Mouse (Mus musculus) myocyte (in vitro differentiated cells): ENCODE results near the gene Il22ra1. TPM values are rescaled to one million over a fixed set of nuclear protein-coding genes. Genes with fewer than 3 reads are reported as not detected.

Experiments used
- H3K27me3 ChIP-seq: one replicate; pipeline ENCODE4 v1.6.1; 2011; ENCODE audit not compliant: control insufficient read depth, insufficient read depth, insufficient read length
- H3K36me3 ChIP-seq: one replicate; pipeline ENCODE4 v1.6.1; 2011; ENCODE audit not compliant: control insufficient read depth, insufficient read depth
- H3K4me2 ChIP-seq: one replicate; pipeline ENCODE4 v1.6.1; 2011; ENCODE audit warnings: low read depth, control low read depth
- H3K4me3 ChIP-seq: one replicate; pipeline ENCODE4 v1.5.1; 2011; ENCODE audit warnings: mild to moderate bottlenecking, control low read depth, moderate library complexity
- H3K79me2 ChIP-seq: one replicate; pipeline ENCODE4 v1.6.1; 2011; ENCODE audit not compliant: control insufficient read depth, insufficient read depth
- H3ac ChIP-seq: one replicate; pipeline ENCODE4 v1.6.1; 2011; ENCODE audit not compliant: control insufficient read depth, insufficient read length
- CEBPB ChIP-seq: IDR thresholded peaks from 2 replicates; pipeline ENCODE4 v1.6.1; 2011; ENCODE audit warnings: mild to moderate bottlenecking, moderate library complexity; ENCODE audit not compliant: poor library complexity, insufficient read depth, severe bottlenecking
- E2F4 ChIP-seq: IDR thresholded peaks from one replicate; pipeline ENCODE4 v1.6.1; 2011; ENCODE audit warnings: mild to moderate bottlenecking, control low read depth, moderate library complexity; ENCODE audit not compliant: insufficient read depth
- MAX ChIP-seq: IDR thresholded peaks from one replicate; pipeline ENCODE4 v1.6.1; 2011; ENCODE audit warnings: low read depth, mild to moderate bottlenecking, control low read depth
- MYOD1 ChIP-seq, 3 experiments: IDR thresholded peaks; one replicate each; pipeline ENCODE4 v1.6.1; 2011; ENCODE audit warnings: control low read depth in 2 of 3, low read depth in 2 of 3, mild to moderate bottlenecking in 2 of 3, moderate library complexity in 1 of 3; ENCODE audit not compliant: insufficient read length in 2 of 3, control insufficient read depth in 1 of 3
- MYOG ChIP-seq, 3 experiments: IDR thresholded peaks; one replicate each; pipeline ENCODE4 v1.6.1; 2011; ENCODE audit warnings: control low read depth in 2 of 3, low read depth in 2 of 3, mild to moderate bottlenecking in 2 of 3; ENCODE audit not compliant: insufficient read length in 2 of 3, control insufficient read depth in 1 of 3, insufficient read depth in 1 of 3
- POLR2A ChIP-seq: IDR thresholded peaks from one replicate; pipeline ENCODE4 v1.6.1; 2011; ENCODE audit warnings: low read depth, mild to moderate bottlenecking, control low read depth, moderate library complexity; ENCODE audit not compliant: insufficient read length
- POLR2AphosphoS2 ChIP-seq: IDR thresholded peaks from one replicate; pipeline ENCODE4 v1.6.1; 2011; ENCODE audit warnings: low read depth, control low read depth; ENCODE audit not compliant: insufficient read length
- REST ChIP-seq: IDR thresholded peaks from one replicate; pipeline ENCODE4 v1.6.1; 2011; ENCODE audit warnings: mild to moderate bottlenecking, control low read depth, moderate library complexity; ENCODE audit not compliant: insufficient read depth, insufficient read length
- SRF ChIP-seq: IDR thresholded peaks from one replicate; pipeline ENCODE4 v1.6.1; 2011; ENCODE audit warnings: low read depth; ENCODE audit not compliant: control insufficient read depth, insufficient read length
- TCF12 ChIP-seq: IDR thresholded peaks from one replicate; pipeline ENCODE4 v1.6.1; 2011; ENCODE audit warnings: mild to moderate bottlenecking, control low read depth; ENCODE audit not compliant: poor library complexity, insufficient read depth, severe bottlenecking
- TCF3 ChIP-seq: IDR thresholded peaks from one replicate; pipeline ENCODE4 v1.6.1; 2011; ENCODE audit warnings: low read depth, control low read depth; ENCODE audit not compliant: insufficient read length
- USF1 ChIP-seq: IDR thresholded peaks from one replicate; pipeline ENCODE4 v1.6.1; 2011; ENCODE audit warnings: low read depth, mild to moderate bottlenecking, control low read depth, moderate library complexity
- polyA plus RNA-seq: library from polyadenylated mRNA; unstranded; fragments of >200 nt; fragmentation: generic; extraction: Trizol; gene quantifications from one replicate; pipeline ENCODE4 v1.2.1, GENCODE M21; 2012; ENCODE audit warnings: missing spikeins

Gene Il22ra1
- polyA plus RNA-seq, 1 experiment, result 0.04 TPM

GRCm38 (mm10) chr4:135752106-135752778 lies 24.3 kb downstream of the Il22ra1 start:
- H3K27me3 ChIP-seq, result no peaks in the 10 kb centered on the region
- TF ChIP-seq CEBPB (no peak), MAX (no peak), POLR2AphosphoS2 (no peak), TCF3 (no peak), MYOG (IDR thresholded peaks at IDR 0.05; ENCODE audit: control insufficient read depth in 1 of 3, insufficient read depth in 1 of 3, insufficient read length in 2 of 3, low read depth in 2 of 3) (no peak), E2F4 (no peak)
- no peak overlapping the region for H3K4me3 ChIP-seq
- no peak overlapping the region for H3K4me2 ChIP-seq
- no peak overlapping the region for H3ac ChIP-seq
- H3K36me3 ChIP-seq, result no peaks in the 10 kb centered on the region
- H3K79me2 ChIP-seq, result no peaks in the 10 kb centered on the region

DNA sequence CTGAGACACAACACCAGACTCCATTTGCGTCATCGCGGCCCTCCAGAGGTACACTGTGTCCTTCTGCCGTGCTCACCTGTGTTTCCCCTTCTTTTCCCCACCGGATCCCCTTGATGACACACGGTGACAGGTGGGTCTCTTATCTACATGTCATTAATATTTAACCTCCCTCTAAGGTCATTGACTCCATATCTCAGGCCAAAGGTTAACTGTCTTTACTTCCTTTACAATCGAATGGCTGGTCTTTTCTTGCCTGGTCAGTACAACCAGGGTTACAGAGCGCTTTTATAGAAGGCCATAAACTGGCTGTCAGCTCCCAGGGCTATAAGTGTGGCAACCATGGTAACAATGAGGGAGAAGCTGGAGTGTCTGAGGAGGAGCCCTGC lies 24.8 kb downstream of the Il22ra1 start:
- Histone ChIP-seq H3K27me3 (no peaks in the 10 kb centered on the region), H3K4me2 (no peak overlapping the region), H3ac (no peak overlapping the region), H3K79me2 (no peaks in the 10 kb centered on the region), H3K36me3 (no peaks in the 10 kb centered on the region), H3K4me3 (no peak overlapping the region)
- TF ChIP-seq MYOG (IDR thresholded peaks at IDR 0.05; ENCODE audit: control insufficient read depth in 1 of 3, insufficient read depth in 1 of 3, insufficient read length in 2 of 3, low read depth in 2 of 3), result no peak
- TF ChIP-seq SRF, result no peak
- TF ChIP-seq USF1, result no peak
- no peak for TF ChIP-seq E2F4
- TF ChIP-seq MAX, result no peak
- no peak for TF ChIP-seq TCF12
- no peak for TF ChIP-seq REST
- no peak for TF ChIP-seq POLR2A
- no peak for TF ChIP-seq MYOD1 (IDR thresholded peaks at IDR 0.05; ENCODE audit: control insufficient read depth in 1 of 3, insufficient read length in 2 of 3, low read depth in 2 of 3)
- no peak for TF ChIP-seq TCF3
- no peak for TF ChIP-seq POLR2AphosphoS2
- no peak for TF ChIP-seq CEBPB

- H3ac ChIP-seq, result no peak overlapping the region
- H3K36me3 ChIP-seq, result no peaks in the 10 kb centered on the region
- TF ChIP-seq MYOD1 (IDR thresholded peaks at IDR 0.05; ENCODE audit: control insufficient read depth in 1 of 3, insufficient read length in 2 of 3, low read depth in 2 of 3) (no peak), POLR2AphosphoS2 (no peak), REST (no peak), TCF3 (no peak), MYOG (IDR thresholded peaks at IDR 0.05; ENCODE audit: control insufficient read depth in 1 of 3, insufficient read depth in 1 of 3, insufficient read length in 2 of 3, low read depth in 2 of 3) (no peak), CEBPB (no peak), MAX (no peak), SRF (no peak)
- no peak overlapping the region for H3K4me2 ChIP-seq
- no peaks in the 10 kb centered on the region for H3K79me2 ChIP-seq
- no peak overlapping the region for H3K4me3 ChIP-seq
- no peaks in the 10 kb centered on the region for H3K27me3 ChIP-seq
Measured at GRCm38 (mm10) chr4:135758331-135758730, 30.4 kb downstream of the Il22ra1 start.

- H3K79me2 ChIP-seq, result no peaks in the 10 kb centered on the region
- no peak for TF ChIP-seq POLR2AphosphoS2
- TF ChIP-seq MAX, result no peak
- TF ChIP-seq POLR2A, result no peak
- TF ChIP-seq SRF, result no peak
- TF ChIP-seq USF1, result no peak
- no peak for TF ChIP-seq TCF12
- no peak for TF ChIP-seq CEBPB
- no peak for TF ChIP-seq E2F4
- peak in 2 of 3 experiments; percentile 55 to 68 for TF ChIP-seq MYOD1 (IDR thresholded peaks at IDR 0.05; ENCODE audit: control insufficient read depth in 1 of 3, insufficient read length in 2 of 3, low read depth in 2 of 3)
- peak; percentile 13 to 82 (median 34) for TF ChIP-seq MYOG (IDR thresholded peaks at IDR 0.05; ENCODE audit: control insufficient read depth in 1 of 3, insufficient read depth in 1 of 3, insufficient read length in 2 of 3, low read depth in 2 of 3)
- TF ChIP-seq TCF3, result no peak
- no peak for TF ChIP-seq REST
- H3K27me3 ChIP-seq, result no peaks in the 10 kb centered on the region
- H3K36me3 ChIP-seq, result no peaks in the 10 kb centered on the region
- H3K4me2 ChIP-seq, result peak overlapping the region; percentile 46
- no peak overlapping the region for H3ac ChIP-seq
- H3K4me3 ChIP-seq, result peak overlapping the region; percentile 34
Measured at GRCm38 (mm10) chr4:135758825-135759224, 30.9 kb downstream of the Il22ra1 start.

DNA sequence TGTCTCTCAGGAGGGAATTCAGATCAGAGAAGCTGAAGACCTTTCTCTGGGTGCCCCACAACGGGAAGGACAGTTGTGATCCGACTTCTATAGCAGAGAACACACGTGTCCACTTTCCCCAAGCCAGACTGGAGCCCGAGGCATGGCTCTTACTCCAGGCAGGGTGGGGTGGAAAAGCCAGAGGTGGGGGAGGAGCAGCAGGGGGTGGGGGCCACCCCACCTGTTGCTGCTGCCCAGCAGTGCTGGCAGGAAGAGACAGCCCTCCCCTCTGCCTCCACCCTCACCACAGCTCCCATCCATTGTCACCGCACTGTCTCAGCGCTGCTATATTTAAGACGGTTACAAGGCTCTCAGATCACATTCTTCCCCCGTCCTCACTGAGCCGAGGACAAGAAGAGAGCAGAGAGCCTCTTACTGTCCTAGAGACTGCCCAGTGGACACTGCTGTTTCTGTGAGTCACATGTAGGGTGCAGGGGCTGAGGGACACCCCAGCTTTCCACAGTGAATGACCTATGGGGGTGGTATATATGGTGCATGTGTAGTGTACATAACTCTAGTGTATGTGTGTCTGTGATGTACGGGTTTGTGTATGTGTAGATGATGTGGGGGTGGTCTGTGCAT lies 31.5 kb downstream of the Il22ra1 start, which contains the start of gene Myom3:
Gene Myom3 (plus strand): TSS at position 360 of the 621 bp plus-strand sequence.
- Histone ChIP-seq H3K36me3 (no peaks in the 10 kb centered on the region), H3ac (no peak within 1 kb of the TSS), H3K4me2 (peak within 1 kb of the TSS; percentile 46), H3K79me2 (no peaks in the 10 kb centered on the region), H3K4me3 (peak within 1 kb of the TSS; percentile 34), H3K27me3 (no peaks in the 10 kb centered on the region)
- TF ChIP-seq CEBPB (no peak), POLR2A (peak; percentile 71), MYOD1 (IDR thresholded peaks at IDR 0.05; ENCODE audit: control insufficient read depth in 1 of 3, insufficient read length in 2 of 3, low read depth in 2 of 3) (peak in 2 of 3 experiments; percentile 87 to 99), MYOG (IDR thresholded peaks at IDR 0.05; ENCODE audit: control insufficient read depth in 1 of 3, insufficient read depth in 1 of 3, insufficient read length in 2 of 3, low read depth in 2 of 3) (peak; percentile 77 to 97 (median 91)), REST (no peak), POLR2AphosphoS2 (peak; percentile 74), USF1 (no peak), TCF3 (peak; percentile 74), TCF12 (peak; percentile 35)
